Mouse (Mus musculus): ENCODE results near the gene Kif3b.

DNA sequence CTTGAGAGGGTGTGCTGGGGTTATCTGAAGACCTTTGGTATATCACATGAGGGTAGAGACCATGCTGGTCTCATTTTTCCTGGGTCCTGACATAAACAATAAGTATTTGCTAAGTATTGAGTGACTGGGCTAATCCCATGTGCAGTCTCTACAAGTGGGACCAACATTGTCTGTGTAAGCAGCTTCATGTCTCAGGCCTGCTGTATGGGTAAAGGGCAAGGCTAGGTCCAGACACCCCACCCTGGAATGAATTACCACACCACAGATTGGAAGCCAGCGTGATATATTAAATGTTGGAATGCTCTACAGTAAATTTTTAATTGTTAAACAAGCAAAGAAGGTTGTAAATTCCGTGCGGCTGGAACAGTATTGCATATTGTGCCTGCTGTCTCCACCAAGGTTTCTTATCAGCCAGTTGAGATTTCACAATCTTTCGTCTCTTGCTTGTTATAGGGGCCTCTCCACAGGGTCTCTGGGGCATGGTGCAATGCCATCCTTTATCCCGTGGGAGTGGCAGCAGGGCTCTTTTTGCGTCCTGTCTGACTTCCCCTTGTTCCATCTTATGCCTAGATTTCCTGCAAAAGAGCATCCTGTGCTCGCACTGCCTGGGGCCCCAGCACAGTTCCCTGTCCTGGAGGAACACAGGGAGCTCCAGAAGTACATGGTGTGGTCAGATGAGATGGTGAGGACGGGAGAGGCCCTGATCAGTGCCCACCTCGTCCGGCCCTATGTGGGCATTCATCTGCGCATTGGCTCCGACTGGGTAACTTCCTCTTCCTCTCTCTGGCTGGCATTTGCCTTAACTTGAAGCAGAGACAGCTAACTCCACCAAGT is 32.0 kb upstream of the Kif3b start:
- TF ChIP-seq CTCF (IDR thresholded peaks at IDR 0.05; ENCODE audit: low read depth) (no peak), EP300 (IDR thresholded peaks at IDR 0.05; ENCODE audit: low read depth) (no peak)
